Mouse (Mus musculus): ENCODE measurements around the gene Cfdp1. TPM values are rescaled to one million over a fixed set of nuclear protein-coding genes. Genes with fewer than 3 reads are reported as not detected.

Gene Cfdp1
- total RNA-seq, 4 experiments from 2014 or later, result 11.7 to 17.6 (median 14.7) TPM

Other genes with a start within 250 kb of the Cfdp1 start
- 10 to 100 TPM; 28.8 to 37.2 (median 31.5) TPM for gene Ldhd, start 223.9 kb downstream of the Cfdp1 start, total RNA-seq (2022)
- 10 to 100 TPM in 1 of 4 experiments, 1 to 10 TPM in 3; 7.8 to 10.6 (median 8.7) TPM for gene Zfp1, start 210.9 kb downstream of the Cfdp1 start, total RNA-seq (2022)
- under 1 TPM in 1 of 4 experiments, not detected in 3; 0.35 TPM for gene Ctrb1, start 163.3 kb downstream of the Cfdp1 start, total RNA-seq (2022)
- gene Bcar1, start 110.5 kb downstream of the Cfdp1 start, total RNA-seq (2022), result 10 to 100 TPM; 10.7 to 11.1 (median 10.8) TPM
- gene Tmem170, start 22.5 kb upstream of the Cfdp1 start, total RNA-seq (2022), result 1 to 10 TPM; 1.9 to 2.2 (median 2.1) TPM
- not detected for gene Chst5, start 56.2 kb upstream of the Cfdp1 start, total RNA-seq (2022)
- 1 to 10 TPM in 1 of 4 experiments, under 1 TPM in 3; 0.41 to 1.0 (median 0.74) TPM for gene Tmem231, start 79.6 kb upstream of the Cfdp1 start, total RNA-seq (2022)
- gene Gabarapl2, start 86.4 kb upstream of the Cfdp1 start, total RNA-seq (2022), result 100 to 1,000 TPM; 112 to 138 (median 117) TPM
- 1 to 10 TPM; 1.7 to 2.5 (median 2.3) TPM for gene Adat1, start 138.0 kb upstream of the Cfdp1 start, total RNA-seq (2022)
- 100 to 1,000 TPM; 128 to 150 (median 134) TPM for gene Kars, start 157.0 kb upstream of the Cfdp1 start, total RNA-seq (2022)
- gene Terf2ip, start 157.1 kb upstream of the Cfdp1 start, total RNA-seq (2022), result 10 to 100 TPM in 1 of 4 experiments, 1 to 10 TPM in 3; 8.6 to 10.6 (median 9.2) TPM
- gene Gm6793, start 160.7 kb upstream of the Cfdp1 start, total RNA-seq (2022), result not detected